Mouse (Mus musculus) bone marrow, adult 2 months (tissue): ENCODE results near the gene Cfap97.

Experiments
- CTCF ChIP-seq: fragments of 200-500 bp; IDR thresholded peaks from 2 replicates; pipeline ENCODE4 v1.5.1; 2011; ENCODE audit warnings: low read length, control low read depth; ENCODE audit not compliant: control insufficient read depth, insufficient read depth
- POLR2A ChIP-seq: fragments of 200-500 bp; IDR thresholded peaks from 2 replicates; pipeline ENCODE4 v1.6.1; 2011; ENCODE audit warnings: low read depth, mild to moderate bottlenecking, control low read depth, low read length, borderline replicate concordance; ENCODE audit not compliant: control insufficient read depth

DNA sequence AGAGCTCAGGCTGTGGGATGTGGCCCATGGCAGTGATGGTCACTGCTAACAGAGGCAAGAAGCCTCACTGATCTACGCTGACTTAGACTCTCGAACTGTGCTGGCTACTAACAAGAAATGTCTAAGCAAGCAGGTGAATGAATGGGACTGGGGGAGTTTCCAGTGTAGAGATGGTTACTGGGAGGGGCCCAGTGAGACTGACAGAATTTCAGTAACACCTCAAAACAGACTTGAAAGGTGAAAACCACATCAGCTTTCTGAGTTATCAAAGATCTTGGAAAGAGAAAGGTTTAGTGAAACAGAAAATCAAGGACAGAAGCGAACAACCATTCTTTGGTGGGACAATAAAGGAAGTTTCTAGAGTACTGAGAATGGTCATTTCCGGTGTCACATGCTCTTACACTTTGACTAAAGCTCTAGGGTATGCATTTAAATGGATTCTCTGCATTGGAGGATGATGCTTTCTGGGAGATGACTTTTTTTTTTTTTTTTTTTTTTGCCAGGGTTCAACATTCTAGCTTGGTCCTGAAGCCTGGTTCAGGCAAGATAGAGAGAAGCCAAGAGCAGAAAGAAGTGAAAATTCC is 9.0 kb upstream of the Cfap97 start:
- TF ChIP-seq CTCF (no peak), POLR2A (no peak)
